ENCODE assay signal across 24 mouse cellular contexts in the genomic region with DNA sequence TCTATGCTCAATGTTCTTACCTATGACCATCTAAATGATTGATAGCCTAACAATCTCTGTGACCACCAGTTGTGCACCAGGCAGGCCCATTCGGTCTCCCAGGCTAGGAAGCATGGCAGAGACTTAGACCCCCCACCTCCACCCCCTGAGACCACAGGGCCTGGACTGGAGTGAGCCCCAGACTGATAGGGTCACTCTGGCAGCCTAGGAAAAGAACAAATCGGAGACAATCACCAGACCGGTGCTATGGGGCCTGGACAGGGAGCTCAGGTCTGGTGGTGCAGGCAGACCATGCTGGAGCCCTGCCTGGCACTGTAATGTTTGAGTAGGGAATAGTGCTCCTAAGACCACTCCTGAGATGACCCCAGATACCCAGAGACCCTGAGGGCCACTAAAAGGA.
"Had no signal": no experiment of that assay in that cellular context is flagged by ENCODE, and none has a peak within 500 bp of the region (broad histone marks: within the 10 kb centered on the region; RNA-seq: fewer than 3 reads in every experiment).

No protein-coding gene starts in this region.

- ATAC-seq: hindbrain, embryonic 16.5 days; inflammation-experienced regulatory T-cells, adult 6 months had no signal

- DNase-seq: gastrocnemius, adult 2 months; gastrocnemius, postnatal 10 days; gastrocnemius, postnatal 25 days; heart, adult 2 months; heart, postnatal 10 days; heart, postnatal 4 days; kidney, adult 18-20 months; kidney, adult 8-10 months; kidney, postnatal 10 days; kidney, postnatal 25 days; kidney, postnatal 4 days; liver had no signal

- H3K4me1 ChIP-seq: heart, embryonic 12.5 days; hindbrain, embryonic 10.5 days; intestine, embryonic 15.5 days; limb, embryonic 10.5 days; limb, embryonic 12.5 days had no signal

- H3K9me3 ChIP-seq: heart, embryonic 12.5 days; hindbrain, embryonic 10.5 days; hindbrain, embryonic 12.5 days; intestine, embryonic 15.5 days; limb, embryonic 10.5 days; limb, embryonic 12.5 days had no signal

- H3K4me3 ChIP-seq: gastrocnemius, adult 2 months; heart, adult 2 months; heart, embryonic 12.5 days; hindbrain, embryonic 10.5 days; hindbrain, embryonic 12.5 days; intestine, embryonic 15.5 days; layer of hippocampus, adult 2 months; left cerebral cortex, adult 2 months; limb, embryonic 10.5 days; limb, embryonic 12.5 days had no signal

- H3K27ac ChIP-seq: gastrocnemius, adult 2 months; heart, adult 2 months; hindbrain, embryonic 10.5 days; hindbrain, embryonic 12.5 days; hindbrain, embryonic 14.5 days; intestine, embryonic 15.5 days; layer of hippocampus, adult 2 months; left cerebral cortex, adult 2 months; limb, embryonic 10.5 days; limb, embryonic 12.5 days had no signal

- H3K9ac ChIP-seq: heart, embryonic 12.5 days; hindbrain, embryonic 12.5 days; hindbrain, embryonic 14.5 days; intestine, embryonic 15.5 days; limb, embryonic 12.5 days had no signal

- H3K4me2 ChIP-seq: heart, embryonic 12.5 days; hindbrain, embryonic 12.5 days; hindbrain, embryonic 14.5 days; intestine, embryonic 15.5 days; limb, embryonic 12.5 days; liver, embryonic 11.5 days had no signal

- H3K36me3 ChIP-seq: heart, embryonic 12.5 days; hindbrain, embryonic 10.5 days; hindbrain, embryonic 12.5 days; intestine, embryonic 15.5 days; limb, embryonic 10.5 days; limb, embryonic 12.5 days had no signal

- H3K27me3 ChIP-seq: heart, embryonic 12.5 days; hindbrain, embryonic 12.5 days; intestine, embryonic 15.5 days; limb, embryonic 12.5 days had no signal
